Mouse (Mus musculus) kidney, embryonic 15.5 days (tissue): Measurements from ENCODE around the gene Prmt7. TPM values are rescaled to one million over a fixed set of nuclear protein-coding genes. Genes with fewer than 3 reads are reported as not detected.

Experiments used
- ATAC-seq: fragments of 200-750 bp; cut with Nextera tagmentation; replicated peaks from 2 replicates; pipeline ENCODE4 v1.8.0; 2017; ENCODE audit warnings: moderate TSS enrichment; ENCODE audit not compliant: low FRiP score
- H3K27ac ChIP-seq: fragments of 300-500 bp; sonication (generic); 2 replicates; pipeline ENCODE4 v1.5.1; 2015; ENCODE audit warnings: mild to moderate bottlenecking, inconsistent platforms
- H3K27me3 ChIP-seq: fragments of 300-500 bp; sonication (generic); 2 replicates; pipeline ENCODE4 v1.6.1; 2015; ENCODE audit warnings: inconsistent platforms
- H3K36me3 ChIP-seq: fragments of 300-500 bp; sonication (generic); 2 replicates; pipeline ENCODE4 v1.6.1; 2015; ENCODE audit warnings: inconsistent platforms
- H3K4me1 ChIP-seq: fragments of 300-500 bp; sonication (generic); 2 replicates; pipeline ENCODE4 v1.6.1; 2015; ENCODE audit warnings: inconsistent platforms
- H3K4me2 ChIP-seq: fragments of 300-500 bp; sonication (generic); 2 replicates; pipeline ENCODE4 v1.6.1; 2015; ENCODE audit warnings: moderate library complexity, mild to moderate bottlenecking, inconsistent platforms
- H3K4me3 ChIP-seq: fragments of 300-500 bp; sonication (generic); replicated peaks from 2 replicates; pipeline ENCODE4 v1.5.1; 2015; ENCODE audit warnings: mild to moderate bottlenecking, inconsistent platforms
- H3K9ac ChIP-seq: fragments of 300-500 bp; sonication (generic); 2 replicates; pipeline ENCODE4 v1.6.1; 2015; ENCODE audit warnings: mild to moderate bottlenecking, inconsistent platforms
- H3K9me3 ChIP-seq: fragments of 300-500 bp; sonication (generic); replicated peaks from 2 replicates; pipeline ENCODE4 v1.6.1; 2016; ENCODE audit warnings: inconsistent platforms
- WGBS: fragments of 180-500 bp; shearing (Covaris S2); methylation state at CpG from one replicate; pipeline ENCODE4 v1.1.7; 2015; ENCODE audit warnings: mixed read lengths; 5-methylcytosine and 5-hydroxymethylcytosine counted together
- polyA plus RNA-seq: library from polyadenylated mRNA; unstranded; fragments of >200 nt; fragmentation: Nextera tagmentation; extraction: Ambion mirVana; gene quantifications from 2 replicates; pipeline ENCODE4 v1.2.1, GENCODE M21; 2015

Prmt7 gene
- polyA plus RNA-seq, 1 experiment from 2014 or later: 51.8 TPM

GRCm38 (mm10) chr8:106232751-106233150, 22.0 kb downstream of the Prmt7 start:
- H3K9me3 ChIP-seq: no peaks in the 10 kb centered on the region
- no peak overlapping the region for H3K4me3 ChIP-seq
- H3K27ac ChIP-seq: no peak overlapping the region
- H3K36me3 ChIP-seq: peaks cover 83% of the 10 kb centered on the region
- H3K4me1 ChIP-seq: no peaks in the 10 kb centered on the region
- H3K4me2 ChIP-seq: no peak overlapping the region
- no peak for ATAC-seq
- no peak overlapping the region for H3K9ac ChIP-seq
- no peaks in the 10 kb centered on the region for H3K27me3 ChIP-seq
- WGBS: 58% methylated on average over 3 of the region's 3 CpGs

GRCm38 (mm10) chr8:106234567-106235261, 24.0 kb downstream of the Prmt7 start:
- no peak for ATAC-seq
- Histone ChIP-seq H3K4me3 (no peak overlapping the region), H3K27ac (no peak overlapping the region), H3K27me3 (no peaks in the 10 kb centered on the region), H3K9ac (no peak overlapping the region), H3K4me2 (no peak overlapping the region), H3K9me3 (no peaks in the 10 kb centered on the region), H3K4me1 (no peaks in the 10 kb centered on the region), H3K36me3 (peaks cover 82% of the 10 kb centered on the region)
- WGBS: 86% methylated on average over 17 of the region's 17 CpGs

GRCm38 (mm10) chr8:106237106-106237505, 26.4 kb downstream of the Prmt7 start:
- WGBS: 86% methylated on average over 5 of the region's 5 CpGs
- Histone ChIP-seq H3K27me3 (no peaks in the 10 kb centered on the region), H3K4me2 (no peak overlapping the region), H3K4me1 (no peaks in the 10 kb centered on the region), H3K9me3 (no peaks in the 10 kb centered on the region), H3K36me3 (peaks cover 82% of the 10 kb centered on the region), H3K9ac (no peak overlapping the region), H3K27ac (no peak overlapping the region), H3K4me3 (no peak overlapping the region)
- no peak for ATAC-seq

- ATAC-seq: no peak
- peaks cover 84% of the 10 kb centered on the region for H3K36me3 ChIP-seq
- H3K4me1 ChIP-seq: no peaks in the 10 kb centered on the region
- H3K9me3 ChIP-seq: no peaks in the 10 kb centered on the region
- no peak overlapping the region for H3K4me3 ChIP-seq
- 76% methylated on average over 4 of the region's 4 CpGs for WGBS
- H3K4me2 ChIP-seq: no peak overlapping the region
- no peaks in the 10 kb centered on the region for H3K27me3 ChIP-seq
- H3K9ac ChIP-seq: no peak overlapping the region
- no peak overlapping the region for H3K27ac ChIP-seq
Observed at GRCm38 (mm10) chr8:106250186-106250585, 39.5 kb downstream of the Prmt7 start.

GRCm38 (mm10) chr8:106258169-106258568, 47.4 kb downstream of the Prmt7 start:
- ATAC-seq: no peak
- no peaks in the 10 kb centered on the region for H3K27me3 ChIP-seq
- H3K9ac ChIP-seq: no peak overlapping the region
- peaks cover 4% of the 10 kb centered on the region; the same call in 1 of the 2 replicates for H3K4me1 ChIP-seq
- H3K4me3 ChIP-seq: no peak overlapping the region
- 37% methylated on average over 1 of the region's 1 CpGs for WGBS
- no peak overlapping the region for H3K4me2 ChIP-seq
- no peaks in the 10 kb centered on the region for H3K9me3 ChIP-seq
- peaks cover 12% of the 10 kb centered on the region for H3K36me3 ChIP-seq
- no peak overlapping the region for H3K27ac ChIP-seq

- Histone ChIP-seq H3K27ac (no peak overlapping the region), H3K4me3 (no peak overlapping the region), H3K4me1 (peaks cover 4% of the 10 kb centered on the region; the same call in 1 of the 2 replicates), H3K9ac (no peak overlapping the region), H3K27me3 (no peaks in the 10 kb centered on the region), H3K36me3 (peaks cover 5% of the 10 kb centered on the region; the same call in 1 of the 2 replicates), H3K4me2 (no peak overlapping the region), H3K9me3 (no peaks in the 10 kb centered on the region)
- ATAC-seq: no peak
- WGBS: 86% methylated on average over 10 of the region's 10 CpGs
Observed at GRCm38 (mm10) chr8:106259579-106260255, 49.0 kb downstream of the Prmt7 start.

GRCm38 (mm10) chr8:106260894-106261293, 50.2 kb downstream of the Prmt7 start:
- H3K9ac ChIP-seq: no peak overlapping the region
- H3K4me1 ChIP-seq: peaks cover 4% of the 10 kb centered on the region; the same call in 1 of the 2 replicates
- no peak overlapping the region for H3K4me3 ChIP-seq
- 91% methylated on average over 4 of the region's 4 CpGs for WGBS
- no peaks in the 10 kb centered on the region for H3K9me3 ChIP-seq
- no peak for ATAC-seq
- no peak overlapping the region for H3K27ac ChIP-seq
- no peaks in the 10 kb centered on the region for H3K27me3 ChIP-seq
- H3K4me2 ChIP-seq: no peak overlapping the region
- H3K36me3 ChIP-seq: peaks cover 5% of the 10 kb centered on the region; the same call in 1 of the 2 replicates

- Histone ChIP-seq H3K27me3 (no peaks in the 10 kb centered on the region), H3K27ac (no peak overlapping the region), H3K4me1 (peaks cover 4% of the 10 kb centered on the region; the same call in 1 of the 2 replicates), H3K36me3 (peaks cover 5% of the 10 kb centered on the region; the same call in 1 of the 2 replicates), H3K9me3 (no peaks in the 10 kb centered on the region), H3K9ac (no peak overlapping the region), H3K4me3 (no peak overlapping the region), H3K4me2 (no peak overlapping the region)
- WGBS: 46% methylated on average over 5 of the region's 5 CpGs
- no peak for ATAC-seq
Observed at GRCm38 (mm10) chr8:106262343-106262742, 51.6 kb downstream of the Prmt7 start.

- no peak overlapping the region for H3K9ac ChIP-seq
- H3K9me3 ChIP-seq: no peaks in the 10 kb centered on the region
- H3K4me2 ChIP-seq: no peak overlapping the region
- H3K27me3 ChIP-seq: no peaks in the 10 kb centered on the region
- H3K36me3 ChIP-seq: peaks cover 5% of the 10 kb centered on the region; the same call in 1 of the 2 replicates
- WGBS: 85% methylated on average over 4 of the region's 4 CpGs
- H3K4me1 ChIP-seq: peaks cover 4% of the 10 kb centered on the region; the same call in 1 of the 2 replicates
- no peak for ATAC-seq
- no peak overlapping the region for H3K4me3 ChIP-seq
- H3K27ac ChIP-seq: no peak overlapping the region
Observed at GRCm38 (mm10) chr8:106263928-106264327, 53.2 kb downstream of the Prmt7 start.

- no peak overlapping the region for H3K27ac ChIP-seq
- H3K9ac ChIP-seq: no peak overlapping the region
- H3K9me3 ChIP-seq: no peaks in the 10 kb centered on the region
- no peaks in the 10 kb centered on the region for H3K27me3 ChIP-seq
- 88% methylated on average over 17 of the region's 17 CpGs for WGBS
- peaks cover 5% of the 10 kb centered on the region; the same call in 1 of the 2 replicates for H3K36me3 ChIP-seq
- no peak overlapping the region for H3K4me2 ChIP-seq
- no peak overlapping the region for H3K4me3 ChIP-seq
- no peak for ATAC-seq
- peaks cover 4% of the 10 kb centered on the region; the same call in 1 of the 2 replicates for H3K4me1 ChIP-seq
Observed at GRCm38 (mm10) chr8:106265398-106265797, 54.7 kb downstream of the Prmt7 start.

GRCm38 (mm10) chr8:106268710-106269346, 58.1 kb downstream of the Prmt7 start:
- Histone ChIP-seq H3K27me3 (no peaks in the 10 kb centered on the region), H3K9ac (no peak overlapping the region), H3K4me3 (no peak overlapping the region), H3K4me2 (no peak overlapping the region), H3K9me3 (no peaks in the 10 kb centered on the region), H3K36me3 (no peaks in the 10 kb centered on the region), H3K27ac (no peak overlapping the region), H3K4me1 (no peaks in the 10 kb centered on the region)
- WGBS: 50% methylated on average over 5 of the region's 5 CpGs
- ATAC-seq: no peak

- Histone ChIP-seq H3K9ac (no peak overlapping the region), H3K4me1 (no peaks in the 10 kb centered on the region), H3K9me3 (no peaks in the 10 kb centered on the region), H3K4me3 (no peak overlapping the region), H3K36me3 (no peaks in the 10 kb centered on the region), H3K27me3 (no peaks in the 10 kb centered on the region), H3K27ac (no peak overlapping the region), H3K4me2 (no peak overlapping the region)
- no peak for ATAC-seq
- WGBS: 24% methylated on average over 5 of the region's 5 CpGs
Observed at GRCm38 (mm10) chr8:106270804-106271203, 60.1 kb downstream of the Prmt7 start.
